Mouse (Mus musculus) heart, adult 10 weeks (tissue): ENCODE results near the gene Hdgfl3. TPM values are rescaled to one million over a fixed set of nuclear protein-coding genes. Genes with fewer than 3 reads are reported as not detected.

Experiments
- polyA plus RNA-seq: library from polyadenylated mRNA; stranded (reverse); fragments of 350-450 nt; fragmentation: Illumina TruSeq; extraction: RNeasy Lipid Tissue Mini Kit (QIAGEN cat#74804); gene quantifications from one replicate; pipeline ENCODE4 v1.2.3, GENCODE M21; 2014; ENCODE audit warnings: low read depth, low replicate concordance

Gene Hdgfl3
- polyA plus RNA-seq = 7.1 TPM

GRCm38 (mm10) chr7:81934267-81934745, at the start of gene Hdgfl3:
Gene Hdgfl3 (minus strand): TSS chr7:81934473.

GRCm38 (mm10) chr7:81858968-81859721, 75.1 kb downstream of the Hdgfl3 start, which contains the start of gene Tm6sf1:
Gene Tm6sf1 (plus strand): TSS chr7:81859001.

GRCm38 (mm10) chr7:81855694-81856093, 78.6 kb downstream of the Hdgfl3 start, which contains the start of gene Gm10160:
Gene Gm10160 (minus strand): TSS chr7:81855794.

Other genes with a start within 250 kb of the Hdgfl3 start
- gene Homer2, start 226.9 kb downstream of the Hdgfl3 start, polyA plus RNA-seq = 54.0 TPM
- gene Ramac, start 171.5 kb downstream of the Hdgfl3 start, polyA plus RNA-seq = 47.9 TPM
- 34.3 TPM for gene 3110040N11Rik, start 145.0 kb downstream of the Hdgfl3 start, polyA plus RNA-seq
- gene Btbd1, start 105.0 kb downstream of the Hdgfl3 start, polyA plus RNA-seq = 136 TPM
- not detected for gene Gm10160, start 78.7 kb downstream of the Hdgfl3 start, polyA plus RNA-seq
- 12.3 TPM for gene Tm6sf1, start 75.5 kb downstream of the Hdgfl3 start, polyA plus RNA-seq
- gene Bnc1, start 57.8 kb upstream of the Hdgfl3 start, polyA plus RNA-seq = 1.4 TPM
- 1.1 TPM for gene Sh3gl3, start 239.4 kb upstream of the Hdgfl3 start, polyA plus RNA-seq